Mouse (Mus musculus) MEL (cell line): ENCODE measurements around the gene Reps1.

Source experiments
- CTCF ChIP-seq, 3 experiments: IDR thresholded peaks in 2 of 3; conservative IDR thresholded peaks in 1 of 3; 2 replicates each; pipeline ENCODE4 v1.5.1; 2011 to 2012; ENCODE audit warnings: low read length in 3 of 3, low read depth in 2 of 3, mild to moderate bottlenecking in 2 of 3, improper control_type of control experiment in 1 of 3, inconsistent platforms in 1 of 3, mixed read lengths in 1 of 3, moderate library complexity in 1 of 3; ENCODE audit not compliant: control insufficient read depth in 1 of 3, insufficient read depth in 1 of 3, poor library complexity in 1 of 3, severe bottlenecking in 1 of 3
- E2F4 ChIP-seq: IDR thresholded peaks from 2 replicates; pipeline ENCODE4 v1.6.1; 2011; ENCODE audit warnings: low read depth, low read length, improper control_type of control experiment, borderline replicate concordance
- ETS1 ChIP-seq: IDR thresholded peaks from 2 replicates; pipeline ENCODE4 v1.6.1; 2012; ENCODE audit warnings: low read depth, mild to moderate bottlenecking, inconsistent platforms, low read length, improper control_type of control experiment, moderate library complexity
- GATA1 ChIP-seq: IDR thresholded peaks from 2 replicates; pipeline ENCODE4 v1.6.1; 2011; ENCODE audit warnings: low read depth, low read length, improper control_type of control experiment
- MYC ChIP-seq: IDR thresholded peaks from 2 replicates; pipeline ENCODE4 v1.6.1; 2011; ENCODE audit warnings: low read depth, mild to moderate bottlenecking, low read length, improper control_type of control experiment, moderate library complexity
- NRF1 ChIP-seq: IDR thresholded peaks from 2 replicates; pipeline ENCODE4 v1.6.1; 2014; ENCODE audit warnings: low read depth, mild to moderate bottlenecking, inconsistent platforms, low read length, improper control_type of control experiment, moderate library complexity; ENCODE audit not compliant: poor library complexity, insufficient read depth, severe bottlenecking
- POLR2A ChIP-seq, 2 experiments: IDR thresholded peaks; 2 replicates each; pipeline ENCODE4 v1.6.1; 2011 to 2012; ENCODE audit warnings: low read length in 2 of 2, mild to moderate bottlenecking in 2 of 2, control low read depth in 1 of 2, improper control_type of control experiment in 1 of 2, low read depth in 1 of 2, moderate library complexity in 1 of 2; ENCODE audit not compliant: control insufficient read depth in 1 of 2, insufficient read depth in 1 of 2, poor library complexity in 1 of 2
- RCOR1 ChIP-seq: IDR thresholded peaks from 2 replicates; pipeline ENCODE4 v1.6.1; 2012; ENCODE audit warnings: low read depth, mild to moderate bottlenecking, inconsistent platforms, low read length, improper control_type of control experiment
- SMC3 ChIP-seq: IDR thresholded peaks from 2 replicates; pipeline ENCODE4 v1.6.1; 2011; ENCODE audit warnings: low read depth, low read length, improper control_type of control experiment
- TCF12 ChIP-seq: IDR thresholded peaks from 2 replicates; pipeline ENCODE4 v1.6.1; 2014; ENCODE audit warnings: low read depth, mild to moderate bottlenecking, inconsistent platforms, low read length, improper control_type of control experiment, moderate library complexity
- USF1 ChIP-seq: IDR thresholded peaks from 2 replicates; pipeline ENCODE4 v1.6.1; 2014; ENCODE audit warnings: low read depth, mild to moderate bottlenecking, inconsistent platforms, low read length, improper control_type of control experiment, moderate library complexity
- ZC3H11A ChIP-seq: IDR thresholded peaks from 2 replicates; pipeline ENCODE4 v1.6.1; 2012; ENCODE audit warnings: low read depth, mild to moderate bottlenecking, inconsistent platforms, low read length, improper control_type of control experiment
- ZKSCAN1 ChIP-seq: IDR thresholded peaks from 2 replicates; pipeline ENCODE4 v1.6.1; 2012; ENCODE audit warnings: low read depth, mild to moderate bottlenecking, inconsistent platforms, low read length, improper control_type of control experiment, moderate library complexity
- ZNF384 ChIP-seq: IDR thresholded peaks from 2 replicates; pipeline ENCODE4 v1.6.1; 2012; ENCODE audit warnings: low read depth, mild to moderate bottlenecking, inconsistent platforms, low read length, improper control_type of control experiment

GRCm38 (mm10) chr10:18139615-18140014, 84.0 kb downstream of the Reps1 start:
- TF ChIP-seq NRF1 (no peak), TCF12 (no peak), RCOR1 (no peak), E2F4 (no peak), POLR2A (IDR thresholded peaks at IDR 0.05; ENCODE audit: control insufficient read depth in 1 of 2, insufficient read depth in 1 of 2, low read depth in 1 of 2, low read length in 2 of 2, poor library complexity in 1 of 2) (no peak), GATA1 (no peak), MYC (no peak), CTCF (IDR thresholded peaks at IDR 0.05 in 2 of 3, conservative IDR thresholded peaks at IDR 0.05 in 1 of 3; ENCODE audit: control insufficient read depth in 1 of 3, insufficient read depth in 1 of 3, low read depth in 2 of 3, low read length in 3 of 3, poor library complexity in 1 of 3, severe bottlenecking in 1 of 3) (no peak), ETS1 (no peak), ZKSCAN1 (no peak), USF1 (no peak), SMC3 (no peak), ZNF384 (no peak), ZC3H11A (no peak)
